Mouse (Mus musculus) spleen, adult 2 months (tissue): ENCODE results near the gene Fthl17a.

Source experiments
- CTCF ChIP-seq: fragments of 200-500 bp; IDR thresholded peaks from 2 replicates; pipeline ENCODE4 v1.5.1; 2011; ENCODE audit warnings: mild to moderate bottlenecking, inconsistent platforms; ENCODE audit not compliant: insufficient read depth, insufficient read length, insufficient replicate concordance; ENCODE audit errors: extremely low read depth
- POLR2A ChIP-seq: fragments of 200-500 bp; IDR thresholded peaks from 2 replicates; pipeline ENCODE4 v1.6.1; 2011; ENCODE audit warnings: low read depth, low read length, inconsistent platforms

DNA sequence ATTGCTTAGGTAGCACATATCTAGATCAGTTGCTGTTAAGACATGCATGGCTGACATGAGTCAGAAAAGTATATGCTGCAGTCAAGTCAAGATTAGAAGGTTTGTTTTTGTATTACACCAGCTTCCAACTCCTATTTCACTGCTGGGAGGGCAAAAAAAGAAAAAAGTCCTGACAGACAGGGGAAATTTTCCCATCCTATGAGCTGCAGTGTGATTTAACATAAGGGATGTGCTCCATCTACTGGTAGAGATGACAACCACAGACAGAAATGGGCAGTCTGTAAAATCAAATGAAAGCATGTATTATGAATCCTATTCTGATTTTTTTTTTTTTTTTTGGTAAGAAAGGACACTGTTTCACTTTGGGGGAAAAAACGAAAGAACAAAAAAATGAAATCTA, 69.7 kb downstream of the Fthl17a start:
- TF ChIP-seq POLR2A: no peak
- no peak for TF ChIP-seq CTCF
